Mouse (Mus musculus) cortical plate, adult 2 months (tissue): ENCODE results near the gene Nomo1. TPM values are rescaled to one million over a fixed set of nuclear protein-coding genes. Genes with fewer than 3 reads are reported as not detected.

ENCODE experiments used
- H3K27ac ChIP-seq: fragments of 200-500 bp; 2 replicates; pipeline ENCODE4 v1.5.1; 2012; ENCODE audit warnings: low read length, control low read depth, inconsistent platforms; ENCODE audit not compliant: insufficient read depth
- H3K4me1 ChIP-seq: fragments of 200-500 bp; 2 replicates; pipeline ENCODE4 v1.6.1; 2011; ENCODE audit warnings: low read length; ENCODE audit not compliant: control insufficient read depth, insufficient read depth
- H3K4me3 ChIP-seq: fragments of 200-500 bp; 2 replicates; pipeline ENCODE4 v1.5.1; 2011; ENCODE audit warnings: mild to moderate bottlenecking, low read length, control low read depth; ENCODE audit not compliant: insufficient read depth
- CTCF ChIP-seq: fragments of 200-500 bp; IDR thresholded peaks from 2 replicates; pipeline ENCODE4 v1.5.1; 2011; ENCODE audit warnings: mild to moderate bottlenecking, control low read depth, low read length; ENCODE audit not compliant: insufficient read depth; ENCODE audit errors: extremely low read depth
- POLR2A ChIP-seq: fragments of 200-500 bp; IDR thresholded peaks from 2 replicates; pipeline ENCODE4 v1.6.1; 2011; ENCODE audit warnings: mild to moderate bottlenecking, low read length, control low read depth; ENCODE audit not compliant: insufficient read depth; ENCODE audit errors: extremely low read depth
- polyA plus RNA-seq: library from polyadenylated mRNA; depleted of rRNA; stranded (reverse); fragments of >200 nt; gene quantifications from 2 replicates; pipeline ENCODE4 v1.2.3, GENCODE M21; 2012; rRNA removed

Nomo1 gene
- polyA plus RNA-seq, result 70.3 and 71.5 TPM in 2 replicates

- H3K4me3 ChIP-seq, result peak within 1 kb of the TSS; percentile 62
- peak; percentile 70 for TF ChIP-seq POLR2A
- peak; percentile 70 for TF ChIP-seq CTCF
- peaks cover 3% of the 10 kb centered on the region for H3K4me1 ChIP-seq
- no peak within 1 kb of the TSS for H3K27ac ChIP-seq
Observed at GRCm38 (mm10) chr7:46033109-46033869, at the start of gene Nomo1. Gene Nomo1 (plus strand): TSS chr7:46033698.

DNA sequence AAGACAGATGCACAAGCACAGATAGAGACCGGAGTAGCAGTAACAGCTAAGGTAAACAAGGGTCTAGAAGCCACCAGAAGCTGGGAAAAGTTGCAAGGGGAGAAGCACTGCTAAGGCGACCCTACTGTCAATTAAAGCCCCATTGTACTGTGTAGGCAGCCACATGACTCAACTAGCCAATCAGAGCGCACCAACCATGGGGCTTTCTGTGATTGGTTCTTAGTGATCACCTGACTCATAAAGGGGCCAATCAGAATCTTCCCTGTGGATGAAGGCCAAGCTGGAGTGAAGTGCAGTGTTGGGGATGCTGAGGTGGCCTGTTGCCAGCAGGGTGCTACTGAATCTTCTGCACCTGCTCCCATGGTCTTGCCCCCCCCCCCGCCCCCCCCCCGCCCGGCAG lies 46.6 kb upstream of the Nomo1 start:
- Histone ChIP-seq H3K27ac (no peak overlapping the region), H3K4me3 (no peak overlapping the region), H3K4me1 (no peaks in the 10 kb centered on the region)
- TF ChIP-seq CTCF (no peak), POLR2A (no peak)

DNA sequence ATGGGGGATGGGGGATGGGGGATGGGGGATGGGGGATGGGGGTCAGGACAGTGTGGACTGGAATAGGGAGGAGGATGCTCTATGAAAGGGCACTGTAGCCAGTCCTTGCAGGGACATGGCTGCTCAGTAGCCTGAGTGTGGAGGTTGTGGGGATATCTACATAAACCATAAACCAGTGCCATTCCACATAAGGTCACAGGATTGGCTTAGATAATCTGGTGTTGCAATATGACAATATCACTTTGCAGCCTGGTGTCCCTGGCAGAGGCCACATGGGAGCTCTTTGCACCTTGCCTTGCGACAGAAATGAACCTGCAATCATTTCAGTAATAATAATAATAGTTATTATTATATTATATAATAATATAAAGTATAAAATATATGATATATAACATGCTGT lies 45.2 kb upstream of the Nomo1 start:
- Histone ChIP-seq H3K4me1 (no peaks in the 10 kb centered on the region), H3K4me3 (no peak overlapping the region), H3K27ac (no peak overlapping the region)
- TF ChIP-seq CTCF (no peak), POLR2A (no peak)

DNA sequence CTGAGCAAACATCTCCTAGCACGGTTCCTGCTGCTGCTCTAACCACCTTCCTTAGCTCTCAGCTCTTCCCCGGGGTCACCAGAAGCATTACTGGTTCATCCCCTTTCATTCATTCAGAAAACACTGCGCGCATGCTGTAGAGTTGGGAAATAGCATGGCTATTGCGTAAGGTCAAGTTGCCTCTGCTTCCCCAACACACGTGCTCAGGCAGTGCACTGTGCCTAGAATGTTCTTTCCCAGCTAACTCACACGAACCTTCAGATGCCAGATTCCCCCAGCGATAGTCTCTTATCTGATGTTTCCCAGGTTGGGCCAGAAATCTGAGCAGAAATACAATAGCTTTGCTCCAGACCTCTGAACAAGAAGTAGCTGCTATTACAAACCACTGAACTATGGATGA lies 41.0 kb upstream of the Nomo1 start:
- TF ChIP-seq CTCF (no peak), POLR2A (no peak)
- no peak overlapping the region for H3K27ac ChIP-seq
- no peak overlapping the region for H3K4me3 ChIP-seq
- no peaks in the 10 kb centered on the region for H3K4me1 ChIP-seq

DNA sequence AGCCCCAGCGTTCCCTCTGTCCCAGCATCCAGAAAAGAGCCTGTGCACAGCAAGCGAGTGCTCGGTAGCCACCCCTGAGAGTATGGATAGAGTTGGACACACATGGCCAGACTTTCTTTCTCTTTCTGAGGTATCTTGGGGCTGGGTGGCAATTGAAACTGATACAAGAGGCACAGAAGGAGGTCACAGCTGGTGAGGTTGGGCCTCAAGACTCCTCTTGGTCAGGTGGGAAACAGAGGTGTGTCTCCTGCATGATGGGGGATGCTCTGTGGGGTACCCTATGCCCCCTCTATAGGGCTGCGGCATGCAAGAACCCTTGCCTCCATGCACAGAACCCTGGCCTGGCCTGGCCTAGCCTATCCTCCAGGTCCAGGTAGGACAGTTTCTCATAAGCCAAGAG lies 32.9 kb upstream of the Nomo1 start:
- no peaks in the 10 kb centered on the region for H3K4me1 ChIP-seq
- no peak for TF ChIP-seq CTCF
- no peak for TF ChIP-seq POLR2A

GRCm38 (mm10) chr7:46002748-46003147 lies 30.8 kb upstream of the Nomo1 start:
- Histone ChIP-seq H3K4me1 (no peaks in the 10 kb centered on the region), H3K27ac (no peak overlapping the region), H3K4me3 (no peak overlapping the region)
- TF ChIP-seq CTCF, result 0 out of 2 replicates have a peak, but pooled peaks have one; percentile 9
- no peak for TF ChIP-seq POLR2A

More for the DNA sequence above, 32.9 kb upstream of the Nomo1 start:
- no peak overlapping the region for H3K4me3 ChIP-seq
- H3K27ac ChIP-seq, result no peak overlapping the region

GRCm38 (mm10) chr7:46009578-46009977 lies 23.9 kb upstream of the Nomo1 start:
- H3K4me1 ChIP-seq, result peaks cover 3% of the 10 kb centered on the region; the same call in 1 of the 2 replicates
- H3K27ac ChIP-seq, result no peak overlapping the region
- peak; percentile 90 for TF ChIP-seq CTCF
- no peak for TF ChIP-seq POLR2A
- no peak overlapping the region for H3K4me3 ChIP-seq

GRCm38 (mm10) chr7:46012121-46012520 lies 21.4 kb upstream of the Nomo1 start:
- Histone ChIP-seq H3K4me3 (no peak overlapping the region), H3K27ac (no peak overlapping the region), H3K4me1 (peaks cover 3% of the 10 kb centered on the region; the same call in 1 of the 2 replicates)
- TF ChIP-seq CTCF (no peak), POLR2A (no peak)

GRCm38 (mm10) chr7:46013266-46014010 lies 20.1 kb upstream of the Nomo1 start:
- H3K4me3 ChIP-seq, result no peak overlapping the region
- peaks cover 3% of the 10 kb centered on the region; the same call in 1 of the 2 replicates for H3K4me1 ChIP-seq
- TF ChIP-seq CTCF (no peak), POLR2A (no peak)
- 0 out of 2 replicates have a peak overlapping the region, but pooled peaks have one; percentile 52 for H3K27ac ChIP-seq

- TF ChIP-seq POLR2A, result no peak
- no peak for TF ChIP-seq CTCF
- Histone ChIP-seq H3K27ac (no peak overlapping the region), H3K4me1 (no peaks in the 10 kb centered on the region), H3K4me3 (no peak overlapping the region)
Observed at GRCm38 (mm10) chr7:46019594-46019993, 13.9 kb upstream of the Nomo1 start.

DNA sequence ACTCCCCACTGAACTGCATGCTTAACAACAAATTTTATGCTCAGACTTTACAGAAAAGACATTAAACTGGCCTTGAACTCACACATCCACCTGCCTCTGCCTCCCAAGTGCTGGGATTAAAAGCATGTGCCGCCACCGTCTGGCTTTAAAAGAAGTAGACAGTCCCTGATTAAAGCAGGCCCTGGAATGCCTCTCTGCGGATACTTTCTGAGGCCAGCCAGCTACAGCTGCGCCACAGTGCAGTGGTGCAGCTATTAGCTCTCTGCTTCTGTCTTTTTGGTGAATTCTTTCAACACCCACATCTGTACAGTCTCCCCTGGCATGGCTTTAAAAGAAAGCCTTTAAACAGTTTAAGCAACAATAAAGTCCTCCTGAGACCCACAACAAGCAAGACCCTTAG lies 11.5 kb upstream of the Nomo1 start:
- H3K27ac ChIP-seq, result no peak overlapping the region
- no peaks in the 10 kb centered on the region for H3K4me1 ChIP-seq
- H3K4me3 ChIP-seq, result no peak overlapping the region
- TF ChIP-seq POLR2A, result no peak
- no peak for TF ChIP-seq CTCF
